Mouse (Mus musculus) ES-Bruce4 (cell line): ENCODE data around the gene Zfp961. TPM values are rescaled to one million over a fixed set of nuclear protein-coding genes. Genes with fewer than 3 reads are reported as not detected.
"Not testable (repeated sequence)": the region's sequence is repeated elsewhere in the genome, so short reads cannot be mapped to it uniquely, and the experiment has no call there.

Experiments used
- H3K27ac ChIP-seq: 2 replicates; pipeline ENCODE4 v1.5.1; 2012; ENCODE audit warnings: low read length, inconsistent platforms; ENCODE audit not compliant: insufficient read depth
- H3K27me3 ChIP-seq: 2 replicates; pipeline ENCODE4 v1.6.1; 2012; ENCODE audit warnings: mild to moderate bottlenecking, low read length, inconsistent platforms; ENCODE audit not compliant: control insufficient read depth, poor library complexity, insufficient read depth, severe bottlenecking
- H3K36me3 ChIP-seq: 2 replicates; pipeline ENCODE4 v1.6.1; 2012; ENCODE audit warnings: inconsistent platforms, mild to moderate bottlenecking, low read length, moderate library complexity; ENCODE audit not compliant: control insufficient read depth, poor library complexity, insufficient read depth, severe bottlenecking
- H3K4me1 ChIP-seq: one replicate; pipeline ENCODE4 v1.8.1; 2011; ENCODE audit warnings: low read length; ENCODE audit not compliant: control insufficient read depth, insufficient read depth
- H3K4me3 ChIP-seq: 2 replicates; pipeline ENCODE4 v1.5.1; 2011; ENCODE audit warnings: low read depth, mild to moderate bottlenecking, low read length
- H3K9ac ChIP-seq: 2 replicates; pipeline ENCODE4 v1.6.1; 2012; ENCODE audit warnings: low read depth, mild to moderate bottlenecking, inconsistent platforms; ENCODE audit not compliant: poor library complexity, severe bottlenecking
- H3K9me3 ChIP-seq: replicated peaks from 2 replicates; pipeline ENCODE4 v1.6.1; 2012; ENCODE audit warnings: mild to moderate bottlenecking, low read length, inconsistent platforms; ENCODE audit not compliant: control insufficient read depth, poor library complexity, insufficient read depth, severe bottlenecking
- CTCF ChIP-seq: IDR thresholded peaks from one replicate; pipeline ENCODE4 v1.8.1; 2011; ENCODE audit warnings: low read depth, low read length
- EP300 ChIP-seq: IDR thresholded peaks from 2 replicates; pipeline ENCODE4 v1.6.1; 2011; ENCODE audit warnings: low read depth, low read length; ENCODE audit not compliant: insufficient read depth
- POLR2A ChIP-seq: IDR thresholded peaks from one replicate; pipeline ENCODE4 v1.8.1; 2011; ENCODE audit warnings: low read length; ENCODE audit not compliant: insufficient read depth
- polyA plus RNA-seq: library from polyadenylated mRNA; stranded (reverse); fragments of >200 nt; gene quantifications from 2 replicates; pipeline ENCODE4 v1.2.4, GENCODE M21; 2011; ENCODE audit warnings: low read depth; ENCODE audit not compliant: missing spikeins, insufficient read depth, insufficient read length

Zfp961 gene
- polyA plus RNA-seq, 1 experiment: 34.8 TPM

- H3K27ac ChIP-seq: no peak overlapping the region
- peaks cover 1% of the 10 kb centered on the region; the same call in 1 of the 2 replicates for H3K27me3 ChIP-seq
- H3K9ac ChIP-seq: no peak overlapping the region
- TF ChIP-seq POLR2A: no peak
- no peak for TF ChIP-seq EP300
- TF ChIP-seq CTCF: no peak
- H3K4me3 ChIP-seq: no peak overlapping the region
- no peaks in the 10 kb centered on the region for H3K9me3 ChIP-seq
- H3K4me1 ChIP-seq: no peaks in the 10 kb centered on the region
- no peaks in the 10 kb centered on the region for H3K36me3 ChIP-seq
These were observed 55.1 kb downstream of the Zfp961 start for GRCm38 (mm10) chr8:72005912-72006311.

DNA sequence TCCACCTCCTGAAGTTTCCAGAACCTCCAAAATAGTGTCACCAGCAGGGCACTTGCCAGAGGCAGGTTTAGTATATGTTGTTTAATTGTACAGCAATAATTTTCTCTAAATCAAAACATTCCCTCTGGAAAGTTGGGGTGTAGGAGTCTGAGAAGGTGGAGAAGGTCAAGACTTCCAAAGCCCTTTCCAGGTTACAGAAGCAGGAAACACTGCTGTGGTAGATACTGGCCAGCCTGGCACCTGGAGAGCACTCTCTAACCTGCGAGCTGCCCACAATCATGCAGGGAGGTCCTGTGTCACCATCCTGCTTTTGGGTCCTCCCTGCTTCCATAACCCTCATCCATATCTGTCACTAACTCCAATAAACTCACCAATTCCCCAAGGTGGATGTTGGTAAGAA, 55.9 kb downstream of the Zfp961 start:
- Histone ChIP-seq H3K4me3 (no peak overlapping the region), H3K9me3 (no peaks in the 10 kb centered on the region), H3K36me3 (no peaks in the 10 kb centered on the region), H3K27ac (no peak overlapping the region), H3K4me1 (no peaks in the 10 kb centered on the region), H3K27me3 (peaks cover 1% of the 10 kb centered on the region; the same call in 1 of the 2 replicates), H3K9ac (no peak overlapping the region)
- TF ChIP-seq EP300 (no peak), CTCF (no peak), POLR2A (no peak)

- H3K4me3 ChIP-seq: no peak overlapping the region
- no peaks in the 10 kb centered on the region for H3K4me1 ChIP-seq
- no peak overlapping the region for H3K27ac ChIP-seq
- peaks cover 1% of the 10 kb centered on the region; the same call in 1 of the 2 replicates for H3K27me3 ChIP-seq
- H3K9me3 ChIP-seq: no peaks in the 10 kb centered on the region
- H3K36me3 ChIP-seq: no peaks in the 10 kb centered on the region
- H3K9ac ChIP-seq: no peak overlapping the region
- TF ChIP-seq POLR2A: no peak
- no peak for TF ChIP-seq EP300
- no peak for TF ChIP-seq CTCF
These were observed 57.4 kb downstream of the Zfp961 start for GRCm38 (mm10) chr8:72008134-72008641.

- H3K27me3 ChIP-seq: peaks cover 1% of the 10 kb centered on the region; the same call in 1 of the 2 replicates
- no peaks in the 10 kb centered on the region for H3K36me3 ChIP-seq
- no peak within 1 kb of the TSS for H3K27ac ChIP-seq
- H3K4me1 ChIP-seq: no peaks in the 10 kb centered on the region
- no peaks in the 10 kb centered on the region for H3K9me3 ChIP-seq
- no peak within 1 kb of the TSS for H3K4me3 ChIP-seq
- no peak within 1 kb of the TSS for H3K9ac ChIP-seq
- TF ChIP-seq EP300 (no peak), POLR2A (no peak), CTCF (no peak)
These were observed 58.6 kb downstream of the Zfp961 start, which contains the start of gene Cyp4f18 for GRCm38 (mm10) chr8:72009473-72009872. Gene Cyp4f18 (minus strand): TSS chr8:72009626.

- not testable (repeated sequence) for H3K27me3 ChIP-seq, H3K36me3 ChIP-seq, H3K27ac ChIP-seq, H3K9me3 ChIP-seq, H3K4me3 ChIP-seq, H3K4me1 ChIP-seq, H3K9ac ChIP-seq
These were observed 62.8 kb downstream of the Zfp961 start for GRCm38 (mm10) chr8:72013506-72014228.

GRCm38 (mm10) chr8:72017339-72017738, 66.5 kb downstream of the Zfp961 start:
- H3K4me1 ChIP-seq, H3K27me3 ChIP-seq, H3K9me3 ChIP-seq, H3K9ac ChIP-seq, H3K27ac ChIP-seq, H3K4me3 ChIP-seq, H3K36me3 ChIP-seq: not testable (repeated sequence)
